Mouse (Mus musculus): Measurements from ENCODE around the gene Usp36. TPM values are rescaled to one million over a fixed set of nuclear protein-coding genes. Genes with fewer than 3 reads are reported as not detected.

Usp36 gene
- polyA plus RNA-seq, 1 experiment from 2014 or later: 15.9 TPM

DNA sequence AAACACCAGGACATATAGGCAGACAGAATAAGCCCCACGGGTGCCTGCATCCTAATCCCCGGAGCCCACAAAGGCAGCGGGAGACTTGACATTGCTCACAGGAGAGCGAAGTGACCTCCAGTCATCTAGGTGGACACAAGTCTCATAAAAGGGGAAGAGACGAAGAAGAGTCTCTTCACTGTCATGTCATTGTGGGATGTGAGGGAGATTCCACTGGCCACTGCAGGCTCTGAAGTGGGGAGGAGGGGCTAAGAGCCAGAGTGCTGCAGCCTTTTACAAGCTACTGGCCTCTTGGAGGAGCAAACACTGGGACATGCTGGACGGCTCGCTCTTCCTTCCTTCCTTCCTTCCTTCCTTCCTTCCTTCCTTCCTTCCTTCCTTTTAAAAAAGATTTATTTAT, 55.1 kb downstream of the Usp36 start:
- no peak overlapping the region for H3K9ac ChIP-seq (ENCODE audit: low read depth, low read length)

DNA sequence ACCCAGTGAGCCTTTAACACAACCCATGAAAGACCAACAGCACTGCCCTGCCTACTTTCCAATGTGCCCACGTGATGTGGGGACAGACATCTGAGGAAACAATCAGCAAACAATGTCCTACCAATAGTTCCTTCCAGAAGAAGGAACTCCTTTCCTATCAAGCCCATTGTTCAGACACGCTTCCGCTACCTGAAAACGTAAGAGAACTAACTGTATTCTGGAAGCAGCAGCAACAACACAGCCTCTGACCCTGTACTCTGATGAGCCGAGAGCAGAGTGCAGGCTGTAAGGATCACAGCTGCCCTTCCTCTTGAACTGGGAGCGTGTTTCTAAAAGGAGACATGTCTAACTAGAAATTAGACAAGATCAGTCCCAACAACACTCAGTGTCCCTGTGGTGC, 55.5 kb downstream of the Usp36 start:
- no peak overlapping the region for H3K4me3 ChIP-seq (ENCODE audit: low read length)
- peaks cover 25% of the 10 kb centered on the region for H3K4me1 ChIP-seq (ENCODE audit: control insufficient read depth, insufficient read depth, low read length)
- H3K9ac ChIP-seq (ENCODE audit: low read depth, low read length): no peak overlapping the region
- H3K27me3 ChIP-seq (replicated peaks; ENCODE audit: control insufficient read depth, insufficient read depth, low read length): no peaks in the 10 kb centered on the region
- peak overlapping the region; percentile 20 for H3K27ac ChIP-seq (ENCODE audit: low read length)
- no peak overlapping the region for H3K4me2 ChIP-seq (ENCODE audit: low read depth, low read length)
- ATAC-seq: no peak
- no peaks in the 10 kb centered on the region for H3K36me3 ChIP-seq (ENCODE audit: control insufficient read depth, insufficient read depth, low read length)
- no peaks in the 10 kb centered on the region for H3K9me3 ChIP-seq (ENCODE audit: control insufficient read depth, low read length)
- 78% methylated on average over 6 of the region's 6 CpGs for WGBS

More for the DNA sequence above, 55.1 kb downstream of the Usp36 start:
- Histone ChIP-seq H3K27me3 (replicated peaks; ENCODE audit: control insufficient read depth, insufficient read depth, low read length) (no peaks in the 10 kb centered on the region), H3K4me1 (ENCODE audit: control insufficient read depth, insufficient read depth, low read length) (peaks cover 28% of the 10 kb centered on the region), H3K4me2 (ENCODE audit: low read depth, low read length) (no peak overlapping the region), H3K27ac (ENCODE audit: low read length) (peak overlapping the region; percentile 20), H3K4me3 (ENCODE audit: low read length) (no peak overlapping the region), H3K36me3 (ENCODE audit: control insufficient read depth, insufficient read depth, low read length) (no peaks in the 10 kb centered on the region), H3K9me3 (ENCODE audit: control insufficient read depth, low read length) (no peaks in the 10 kb centered on the region)
- WGBS: 74% methylated on average over 7 of the region's 7 CpGs
- no peak for ATAC-seq

DNA sequence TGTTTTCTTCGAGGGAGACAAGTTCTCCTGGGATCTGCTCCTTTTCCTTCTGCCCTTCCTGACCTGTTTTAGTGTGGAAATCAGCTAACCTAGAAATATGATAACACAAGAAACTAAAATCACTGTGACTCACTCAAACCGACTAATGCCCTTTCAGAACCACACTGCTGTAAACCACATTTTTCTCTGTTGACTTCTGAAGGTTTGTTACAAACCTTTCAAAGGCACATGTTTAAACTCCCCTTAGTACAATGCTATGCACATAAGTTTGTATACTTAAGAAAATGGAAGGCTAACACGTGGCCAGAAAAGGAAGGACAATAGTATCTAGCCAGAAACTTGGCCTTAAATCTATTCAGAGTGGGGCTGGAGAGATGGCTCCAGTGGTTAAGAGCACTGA, 56.1 kb downstream of the Usp36 start:
- no peak for ATAC-seq
- no peak overlapping the region for H3K4me2 ChIP-seq (ENCODE audit: low read depth, low read length)
- H3K9ac ChIP-seq (ENCODE audit: low read depth, low read length): no peak overlapping the region
- H3K4me3 ChIP-seq (ENCODE audit: low read length): no peak overlapping the region
- H3K36me3 ChIP-seq (ENCODE audit: control insufficient read depth, insufficient read depth, low read length): no peaks in the 10 kb centered on the region
- WGBS: 60% methylated on average over 3 of the region's 3 CpGs
- peaks cover 22% of the 10 kb centered on the region for H3K4me1 ChIP-seq (ENCODE audit: control insufficient read depth, insufficient read depth, low read length)
- H3K9me3 ChIP-seq (ENCODE audit: control insufficient read depth, low read length): no peaks in the 10 kb centered on the region
- H3K27ac ChIP-seq (ENCODE audit: low read length): no peak overlapping the region
- no peaks in the 10 kb centered on the region for H3K27me3 ChIP-seq (replicated peaks; ENCODE audit: control insufficient read depth, insufficient read depth, low read length)

DNA sequence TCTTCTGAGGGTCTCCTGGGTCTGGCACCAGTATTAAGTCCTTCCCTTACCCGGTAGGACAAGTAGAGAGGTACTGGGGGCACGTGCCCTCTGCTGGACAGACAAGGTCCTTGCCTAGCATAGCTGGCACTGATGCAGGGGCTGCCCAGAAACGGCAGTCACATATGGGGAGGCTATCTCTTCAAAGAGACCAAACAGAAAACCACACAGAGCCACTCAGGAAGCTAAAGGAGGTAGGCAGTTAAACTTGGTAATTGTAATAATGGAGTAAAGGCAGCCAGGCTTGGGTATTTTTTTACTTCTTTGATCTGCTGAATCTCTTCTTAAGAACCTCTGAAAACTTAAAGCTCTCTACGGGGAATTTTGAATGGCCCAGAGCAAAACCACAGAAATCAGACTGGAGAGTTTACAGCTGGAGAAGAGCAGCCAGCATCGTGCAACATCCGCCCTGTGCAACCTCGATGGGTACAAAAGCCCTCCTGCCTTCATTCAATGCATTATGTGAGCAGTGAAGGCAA, 57.7 kb downstream of the Usp36 start:
- no peaks in the 10 kb centered on the region for H3K27me3 ChIP-seq (replicated peaks; ENCODE audit: control insufficient read depth, insufficient read depth, low read length)
- 45% methylated on average over 7 of the region's 7 CpGs for WGBS
- no peaks in the 10 kb centered on the region for H3K36me3 ChIP-seq (ENCODE audit: control insufficient read depth, insufficient read depth, low read length)
- H3K27ac ChIP-seq (ENCODE audit: low read length): no peak overlapping the region
- no peak overlapping the region for H3K9ac ChIP-seq (ENCODE audit: low read depth, low read length)
- H3K4me2 ChIP-seq (ENCODE audit: low read depth, low read length): no peak overlapping the region
- H3K4me3 ChIP-seq (ENCODE audit: low read length): no peak overlapping the region
- peaks cover 14% of the 10 kb centered on the region for H3K4me1 ChIP-seq (ENCODE audit: control insufficient read depth, insufficient read depth, low read length)
- 0 out of 2 replicates have a peak, but pooled peaks have one; percentile 42 for ATAC-seq
- H3K9me3 ChIP-seq (ENCODE audit: control insufficient read depth, low read length): no peaks in the 10 kb centered on the region

DNA sequence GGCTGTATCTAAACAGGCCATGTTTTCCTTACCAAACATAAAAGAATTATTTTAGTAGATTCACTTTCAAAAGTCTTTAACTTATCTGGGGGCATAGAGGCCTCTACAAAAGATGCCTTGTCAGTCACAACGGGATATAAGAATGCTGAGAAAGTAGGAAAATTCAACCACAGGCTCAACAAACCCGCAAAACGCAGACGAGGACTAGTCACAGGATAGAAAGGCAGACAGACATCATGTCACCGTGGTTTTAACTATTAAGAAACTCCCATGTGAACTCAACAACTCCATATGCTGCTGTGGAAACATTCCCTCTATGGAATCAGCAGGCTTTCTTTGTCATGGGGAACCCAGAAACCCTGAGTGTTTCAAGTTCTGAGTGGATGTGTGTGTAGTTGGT, 60.1 kb downstream of the Usp36 start:
- Histone ChIP-seq H3K9me3 (ENCODE audit: control insufficient read depth, low read length) (no peaks in the 10 kb centered on the region), H3K4me1 (ENCODE audit: control insufficient read depth, insufficient read depth, low read length) (peaks cover 4% of the 10 kb centered on the region), H3K27me3 (replicated peaks; ENCODE audit: control insufficient read depth, insufficient read depth, low read length) (no peaks in the 10 kb centered on the region), H3K27ac (ENCODE audit: low read length) (no peak overlapping the region), H3K4me2 (ENCODE audit: low read depth, low read length) (no peak overlapping the region), H3K4me3 (ENCODE audit: low read length) (no peak overlapping the region), H3K9ac (ENCODE audit: low read depth, low read length) (no peak overlapping the region), H3K36me3 (ENCODE audit: control insufficient read depth, insufficient read depth, low read length) (no peaks in the 10 kb centered on the region)
- WGBS: 89% methylated on average over 5 of the region's 5 CpGs
- no peak for ATAC-seq

DNA sequence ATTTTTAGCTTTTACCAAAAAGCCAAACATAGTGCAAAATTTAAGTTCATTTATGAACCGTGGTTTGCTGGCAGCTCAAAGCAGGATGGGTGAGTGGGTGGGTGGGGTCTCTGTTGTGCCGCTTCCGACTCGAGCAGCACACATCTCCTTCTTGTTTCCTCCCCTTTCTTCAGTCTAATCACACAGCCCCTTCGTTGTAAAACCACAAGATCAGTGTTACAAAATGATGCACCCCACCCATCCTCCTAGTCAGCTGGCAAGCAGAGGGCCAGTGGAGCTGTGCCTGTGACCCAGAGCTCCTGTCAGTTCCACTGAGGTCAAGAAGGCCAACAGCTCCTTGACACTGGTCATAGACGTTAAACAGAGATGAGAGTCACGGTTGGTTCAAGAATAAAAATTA, 62.4 kb downstream of the Usp36 start:
- Histone ChIP-seq H3K36me3 (ENCODE audit: control insufficient read depth, insufficient read depth, low read length) (no peaks in the 10 kb centered on the region), H3K4me3 (ENCODE audit: low read length) (no peak overlapping the region), H3K27me3 (replicated peaks; ENCODE audit: control insufficient read depth, insufficient read depth, low read length) (no peaks in the 10 kb centered on the region), H3K27ac (ENCODE audit: low read length) (no peak overlapping the region), H3K4me1 (ENCODE audit: control insufficient read depth, insufficient read depth, low read length) (peaks cover 1% of the 10 kb centered on the region; the same call in 1 of the 2 replicates), H3K4me2 (ENCODE audit: low read depth, low read length) (no peak overlapping the region), H3K9ac (ENCODE audit: low read depth, low read length) (no peak overlapping the region), H3K9me3 (ENCODE audit: control insufficient read depth, low read length) (no peaks in the 10 kb centered on the region)
- WGBS: 56% methylated on average over 7 of the region's 7 CpGs
- no peak for ATAC-seq

DNA sequence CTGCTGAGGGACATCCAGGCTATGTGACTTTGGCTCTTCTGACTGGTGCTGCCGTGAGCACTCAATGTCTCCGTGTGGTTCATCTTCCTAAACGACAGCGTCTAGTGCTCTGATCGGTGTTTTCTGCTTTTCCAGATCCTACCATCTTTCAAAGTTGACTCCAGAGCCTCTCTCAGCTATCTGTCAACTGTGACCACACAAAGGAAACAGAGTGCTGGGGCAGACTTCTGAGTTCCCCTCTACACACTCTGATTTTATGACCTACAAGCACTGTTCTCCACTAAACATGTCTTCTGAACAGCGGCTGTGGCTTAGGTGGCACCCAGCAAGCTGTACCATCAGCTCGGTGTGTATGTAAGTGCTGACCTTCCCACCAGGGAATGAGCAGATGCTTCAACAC, 63.2 kb downstream of the Usp36 start:
- WGBS: 68% methylated on average over 7 of the region's 7 CpGs
- Histone ChIP-seq H3K4me1 (ENCODE audit: control insufficient read depth, insufficient read depth, low read length) (peaks cover 3% of the 10 kb centered on the region; the same call in 1 of the 2 replicates), H3K9me3 (ENCODE audit: control insufficient read depth, low read length) (no peaks in the 10 kb centered on the region), H3K4me2 (ENCODE audit: low read depth, low read length) (no peak overlapping the region), H3K36me3 (ENCODE audit: control insufficient read depth, insufficient read depth, low read length) (no peaks in the 10 kb centered on the region), H3K4me3 (ENCODE audit: low read length) (no peak overlapping the region), H3K9ac (ENCODE audit: low read depth, low read length) (no peak overlapping the region), H3K27ac (ENCODE audit: low read length) (no peak overlapping the region), H3K27me3 (replicated peaks; ENCODE audit: control insufficient read depth, insufficient read depth, low read length) (no peaks in the 10 kb centered on the region)
- ATAC-seq: no peak

DNA sequence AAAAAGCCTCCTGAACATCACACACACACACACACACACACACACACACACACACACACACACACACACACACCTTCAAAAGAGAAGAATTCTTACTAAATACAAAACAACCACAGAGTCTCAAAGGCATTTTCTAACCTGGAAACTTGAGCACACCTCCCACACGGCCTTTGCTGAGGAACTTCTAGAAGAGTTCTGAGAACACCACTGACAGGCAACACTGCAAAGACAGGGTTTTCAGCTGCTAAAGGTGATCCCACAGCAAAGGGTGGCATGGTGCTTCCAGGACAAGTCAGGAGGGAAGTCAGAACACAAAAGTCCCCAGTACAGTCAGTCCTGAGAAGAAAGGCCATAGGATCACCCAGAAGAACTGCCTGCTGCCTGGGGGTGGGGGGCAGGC, 64.2 kb downstream of the Usp36 start:
- Histone ChIP-seq H3K4me3 (ENCODE audit: low read length) (no peak overlapping the region), H3K9ac (ENCODE audit: low read depth, low read length) (no peak overlapping the region), H3K4me2 (ENCODE audit: low read depth, low read length) (no peak overlapping the region), H3K36me3 (ENCODE audit: control insufficient read depth, insufficient read depth, low read length) (no peaks in the 10 kb centered on the region), H3K27me3 (replicated peaks; ENCODE audit: control insufficient read depth, insufficient read depth, low read length) (no peaks in the 10 kb centered on the region), H3K4me1 (ENCODE audit: control insufficient read depth, insufficient read depth, low read length) (peaks cover 3% of the 10 kb centered on the region; the same call in 1 of the 2 replicates), H3K27ac (ENCODE audit: low read length) (no peak overlapping the region), H3K9me3 (ENCODE audit: control insufficient read depth, low read length) (no peaks in the 10 kb centered on the region)
- WGBS: 72% methylated on average over 1 of the region's 1 CpGs
- no peak for ATAC-seq

DNA sequence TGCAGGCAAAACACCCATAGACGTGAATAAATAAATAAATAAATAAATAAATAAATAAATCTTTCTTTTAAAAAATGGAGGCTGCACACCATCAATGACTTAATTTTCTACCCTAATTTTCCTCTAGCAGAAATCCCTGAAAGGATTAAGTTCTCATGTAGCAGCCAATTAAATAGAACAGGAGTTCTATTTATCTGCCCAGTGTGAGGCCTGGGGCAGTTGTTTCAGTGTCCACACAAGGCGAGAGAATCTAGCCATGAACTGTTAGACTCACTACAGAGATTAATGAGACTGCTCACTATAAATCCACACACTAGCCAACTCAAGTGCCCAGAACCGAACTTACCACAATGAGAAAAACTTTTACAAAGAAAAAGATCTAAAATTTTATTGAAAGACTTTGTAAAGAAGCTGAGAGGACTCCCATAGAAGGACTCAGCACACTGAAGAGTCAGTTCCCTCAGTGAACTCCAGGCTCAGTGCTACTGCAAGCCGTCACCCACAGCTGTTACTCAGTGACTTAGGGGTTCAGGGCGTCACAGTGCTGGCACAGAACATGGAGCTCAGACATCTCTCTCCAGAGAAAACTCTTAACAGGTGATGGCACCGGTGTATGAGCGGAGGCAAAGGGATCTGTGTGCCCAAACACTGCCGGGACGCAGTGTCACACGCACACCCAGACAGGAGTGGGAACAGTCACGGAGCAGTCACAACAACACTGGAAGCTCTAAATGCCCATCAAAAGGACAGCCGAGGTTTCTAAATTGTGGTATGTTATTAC, 64.8 kb downstream of the Usp36 start:
- H3K4me1 ChIP-seq (ENCODE audit: control insufficient read depth, insufficient read depth, low read length): peaks cover 3% of the 10 kb centered on the region; the same call in 1 of the 2 replicates
- no peak overlapping the region for H3K9ac ChIP-seq (ENCODE audit: low read depth, low read length)
- WGBS: 77% methylated on average over 12 of the region's 12 CpGs
- H3K4me3 ChIP-seq (ENCODE audit: low read length): no peak overlapping the region
- no peak for ATAC-seq
- no peaks in the 10 kb centered on the region for H3K27me3 ChIP-seq (replicated peaks; ENCODE audit: control insufficient read depth, insufficient read depth, low read length)
- no peak overlapping the region for H3K4me2 ChIP-seq (ENCODE audit: low read depth, low read length)
- no peak overlapping the region for H3K27ac ChIP-seq (ENCODE audit: low read length)
- H3K36me3 ChIP-seq (ENCODE audit: control insufficient read depth, insufficient read depth, low read length): no peaks in the 10 kb centered on the region
- no peaks in the 10 kb centered on the region for H3K9me3 ChIP-seq (ENCODE audit: control insufficient read depth, low read length)
